Mouse (Mus musculus) hindlimb bud, embryonic 11.5 days (tissue): ENCODE results near the gene Camk1g.

Source experiments
- DNase-seq: peaks from one replicate; pipeline ENCODE4 v3.0.0-alpha.2; 2012; ENCODE audit warnings: low read depth, low spot score; ENCODE audit errors: extremely low spot score

The Camk1g gene

GRCm38 (mm10) chr1:193376478-193377134, 6.5 kb upstream of the Camk1g start:
- DNase-seq = no peak

GRCm38 (mm10) chr1:193373906-193374413, 3.9 kb upstream of the Camk1g start:
- no peak for DNase-seq

- no peak for DNase-seq
Measured at GRCm38 (mm10) chr1:193369091-193369490, 1.0 kb downstream of the Camk1g start.

GRCm38 (mm10) chr1:193368055-193368454, 2.0 kb downstream of the Camk1g start:
- no peak for DNase-seq

GRCm38 (mm10) chr1:193363801-193364231, 6.3 kb downstream of the Camk1g start:
- no peak for DNase-seq

- DNase-seq = no peak
Measured at GRCm38 (mm10) chr1:193362078-193362477, 8.0 kb downstream of the Camk1g start.

- no peak for DNase-seq
Measured at GRCm38 (mm10) chr1:193361181-193361580, 8.9 kb downstream of the Camk1g start.

- DNase-seq = no peak
Measured at GRCm38 (mm10) chr1:193359199-193359598, 10.9 kb downstream of the Camk1g start.

- DNase-seq = no peak
Measured at GRCm38 (mm10) chr1:193351583-193351982, 18.5 kb downstream of the Camk1g start.

- DNase-seq = no peak
Measured at GRCm38 (mm10) chr1:193350546-193350801, 19.6 kb downstream of the Camk1g start.

- no peak for DNase-seq
Measured at GRCm38 (mm10) chr1:193349702-193350545, 20.2 kb downstream of the Camk1g start.

GRCm38 (mm10) chr1:193348261-193348962, 21.7 kb downstream of the Camk1g start:
- no peak for DNase-seq

GRCm38 (mm10) chr1:193346908-193347307, 23.2 kb downstream of the Camk1g start:
- no peak for DNase-seq

- no peak for DNase-seq
Measured at GRCm38 (mm10) chr1:193344976-193345375, 25.1 kb downstream of the Camk1g start.

GRCm38 (mm10) chr1:193343853-193344252, 26.2 kb downstream of the Camk1g start:
- no peak for DNase-seq

GRCm38 (mm10) chr1:193342198-193342946, 27.7 kb downstream of the Camk1g start:
- DNase-seq = no peak

GRCm38 (mm10) chr1:193338363-193338995, 31.6 kb downstream of the Camk1g start:
- DNase-seq = no peak

GRCm38 (mm10) chr1:193337787-193338310, 32.2 kb downstream of the Camk1g start:
- DNase-seq = no peak

- no peak for DNase-seq
Measured at GRCm38 (mm10) chr1:193337018-193337321, 33.1 kb downstream of the Camk1g start.
